Mouse (Mus musculus): ENCODE results near the gene Dync1h1.
"Not testable (repeated sequence)": the region's sequence is repeated elsewhere in the genome, so short reads cannot be mapped to it uniquely, and the experiment has no call there.

Gene Dync1h1

GRCm38 (mm10) chr12:110606161-110606560 lies 4.9 kb downstream of the Dync1h1 start:
- in situ Hi-C loops (cut with MseI, MboI), result no loop called here

GRCm38 (mm10) chr12:110606676-110607075 lies 5.4 kb downstream of the Dync1h1 start:
- in situ Hi-C loops (cut with MseI, MboI), result no loop called here

GRCm38 (mm10) chr12:110608460-110609152 lies 7.4 kb downstream of the Dync1h1 start:
- in situ Hi-C loops (cut with MseI, MboI), result no loop called here

- in situ Hi-C loops (cut with MseI, MboI), result no loop called here
These were observed 7.9 kb downstream of the Dync1h1 start for GRCm38 (mm10) chr12:110609153-110609497.

- in situ Hi-C loops (cut with MseI, MboI), result no loop called here
These were observed 9.5 kb downstream of the Dync1h1 start for GRCm38 (mm10) chr12:110610713-110611112.

- in situ Hi-C loops (cut with MseI, MboI), result no loop called here
These were observed 28.8 kb downstream of the Dync1h1 start for GRCm38 (mm10) chr12:110630056-110630455.

GRCm38 (mm10) chr12:110636293-110636692 lies 35.0 kb downstream of the Dync1h1 start:
- in situ Hi-C loops (cut with MseI, MboI), result no loop called here

GRCm38 (mm10) chr12:110637507-110638114 lies 36.4 kb downstream of the Dync1h1 start:
- in situ Hi-C loops (cut with MseI, MboI), result no loop called here

- in situ Hi-C loops (cut with MseI, MboI), result no loop called here
These were observed 49.0 kb downstream of the Dync1h1 start for GRCm38 (mm10) chr12:110650241-110650641.

- in situ Hi-C loops (cut with MseI, MboI), result no loop called here
These were observed 50.2 kb downstream of the Dync1h1 start for GRCm38 (mm10) chr12:110651464-110651863.

- in situ Hi-C loops (cut with MseI, MboI), result loop anchor here in 1 of 2 experiments (5.0 kb wide), 1 partner anchor 39 kb away; no protein-coding TSS in a partner anchor
These were observed 60.5 kb downstream of the Dync1h1 start for GRCm38 (mm10) chr12:110661746-110662145.

GRCm38 (mm10) chr12:110667466-110668077 lies 66.3 kb downstream of the Dync1h1 start:
- in situ Hi-C loops (cut with MseI, MboI), result no loop called here

GRCm38 (mm10) chr12:110674243-110674642 lies 73.0 kb downstream of the Dync1h1 start:
- in situ Hi-C loops (cut with MseI, MboI), result no loop called here

GRCm38 (mm10) chr12:110681191-110681590 lies 79.9 kb downstream of the Dync1h1 start:
- in situ Hi-C loops (cut with MseI, MboI), result no loop called here

GRCm38 (mm10) chr12:110681878-110682277 lies 80.6 kb downstream of the Dync1h1 start:
- in situ Hi-C loops (cut with MseI, MboI), result no loop called here

- in situ Hi-C loops (cut with MseI, MboI), result no loop called here
These were observed 81.5 kb downstream of the Dync1h1 start, which contains the start of gene 1700001K19Rik for GRCm38 (mm10) chr12:110682561-110683299. 1700001K19Rik (minus strand) TSS chr12:110682619.

- in situ Hi-C loops (cut with MseI, MboI), result no loop called here
These were observed 82.3 kb downstream of the Dync1h1 start for GRCm38 (mm10) chr12:110683580-110683979.

- in situ Hi-C loops (cut with MseI, MboI), result no loop called here
These were observed 86.9 kb downstream of the Dync1h1 start for GRCm38 (mm10) chr12:110687894-110688734.

- in situ Hi-C loops (cut with MseI, MboI), result not testable (repeated sequence)
These were observed 87.7 kb downstream of the Dync1h1 start for GRCm38 (mm10) chr12:110688921-110689320.

- in situ Hi-C loops (cut with MseI, MboI), result no loop called here
These were observed 88.8 kb downstream of the Dync1h1 start for GRCm38 (mm10) chr12:110689919-110690643.
